Mouse (Mus musculus) thymus, postnatal 25 days (tissue): ENCODE results near the gene Dag1.
"Not testable (repeated sequence)": the region's sequence is repeated elsewhere in the genome, so short reads cannot be mapped to it uniquely, and the experiment has no call there.

ENCODE experiments used
- DNase-seq: peaks from one replicate; pipeline ENCODE4 v3.0.0; 2022

The Dag1 gene

DNA sequence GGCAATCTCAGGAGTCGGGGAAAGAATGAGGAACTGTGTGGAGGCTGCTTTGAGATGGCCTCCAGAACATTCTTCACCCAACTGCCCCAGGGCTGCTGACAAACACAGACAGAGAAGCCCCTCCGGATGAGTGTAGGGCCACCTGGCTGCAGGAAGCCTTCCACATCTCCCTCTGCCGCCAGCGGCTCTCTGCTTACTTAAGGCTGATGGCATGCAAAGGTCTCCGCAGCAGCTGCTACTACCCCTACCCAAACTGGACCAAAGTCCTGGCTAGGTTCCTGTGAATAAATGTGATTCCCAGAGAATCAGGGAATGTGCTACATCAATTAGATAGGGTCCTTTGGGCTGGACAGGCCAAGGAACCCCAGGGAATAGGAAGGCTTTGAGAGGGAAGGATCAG lies 8.9 kb upstream of the Dag1 start:
- no peak for DNase-seq

DNA sequence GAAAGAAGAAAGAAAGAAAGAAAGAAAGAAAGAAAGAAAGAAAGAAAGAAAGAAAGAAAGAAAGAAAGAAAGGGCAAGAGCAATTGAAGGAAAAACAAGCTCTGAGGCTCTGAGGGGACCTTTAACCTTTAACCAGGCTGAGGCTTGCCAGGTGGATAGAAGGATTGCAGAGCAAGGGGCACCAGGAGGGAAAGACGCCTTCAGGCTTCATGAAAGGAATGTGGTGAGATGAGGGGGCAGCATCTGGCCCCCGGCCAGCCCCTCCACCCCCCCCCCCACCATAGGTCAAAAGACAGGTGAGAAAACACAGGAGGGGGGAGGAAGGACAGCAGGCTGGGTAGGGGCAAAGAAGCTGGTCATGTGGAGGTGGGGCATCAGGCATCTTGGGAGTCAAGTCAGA lies 8.2 kb upstream of the Dag1 start:
- DNase-seq: no peak

DNA sequence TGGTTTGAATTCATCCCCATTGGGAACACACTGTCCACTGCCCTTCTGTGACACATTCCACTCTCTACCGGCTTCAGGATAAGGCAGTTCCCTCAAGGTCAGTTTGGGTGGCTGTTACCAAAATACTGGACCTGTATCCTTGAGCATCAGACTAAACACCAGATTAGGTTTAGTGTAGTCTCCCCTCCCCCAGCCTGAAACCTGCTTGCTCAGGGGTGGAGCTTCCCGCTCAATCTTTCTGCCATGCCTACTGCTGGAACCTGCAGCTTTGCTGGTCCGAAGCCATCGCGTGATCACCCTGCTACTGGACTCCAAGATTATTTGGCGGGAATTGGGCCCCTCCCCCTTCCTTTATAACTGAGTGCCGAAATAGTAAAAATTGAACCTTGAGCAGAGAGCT lies 4.9 kb upstream of the Dag1 start:
- DNase-seq: not testable (repeated sequence)

DNA sequence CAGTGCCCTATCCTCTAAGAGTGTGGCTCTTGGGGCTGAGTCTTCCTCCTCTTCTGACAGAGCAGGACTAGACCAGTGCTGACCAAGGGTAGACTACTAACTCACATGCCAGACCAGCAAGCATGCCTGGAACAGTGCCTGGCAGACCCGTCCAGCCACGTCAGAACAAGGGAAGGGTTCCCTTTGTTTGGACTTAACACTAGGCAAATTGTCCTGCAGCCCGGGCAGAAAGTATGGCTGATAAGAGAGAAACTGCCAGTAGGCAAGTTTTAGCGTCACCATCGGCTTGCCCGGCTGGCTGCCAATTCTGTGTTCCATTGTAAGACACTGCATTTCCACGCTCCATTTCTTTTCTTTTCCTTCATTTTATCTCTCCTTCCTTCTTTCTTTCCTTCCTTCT lies 3.9 kb upstream of the Dag1 start:
- DNase-seq: no peak

DNA sequence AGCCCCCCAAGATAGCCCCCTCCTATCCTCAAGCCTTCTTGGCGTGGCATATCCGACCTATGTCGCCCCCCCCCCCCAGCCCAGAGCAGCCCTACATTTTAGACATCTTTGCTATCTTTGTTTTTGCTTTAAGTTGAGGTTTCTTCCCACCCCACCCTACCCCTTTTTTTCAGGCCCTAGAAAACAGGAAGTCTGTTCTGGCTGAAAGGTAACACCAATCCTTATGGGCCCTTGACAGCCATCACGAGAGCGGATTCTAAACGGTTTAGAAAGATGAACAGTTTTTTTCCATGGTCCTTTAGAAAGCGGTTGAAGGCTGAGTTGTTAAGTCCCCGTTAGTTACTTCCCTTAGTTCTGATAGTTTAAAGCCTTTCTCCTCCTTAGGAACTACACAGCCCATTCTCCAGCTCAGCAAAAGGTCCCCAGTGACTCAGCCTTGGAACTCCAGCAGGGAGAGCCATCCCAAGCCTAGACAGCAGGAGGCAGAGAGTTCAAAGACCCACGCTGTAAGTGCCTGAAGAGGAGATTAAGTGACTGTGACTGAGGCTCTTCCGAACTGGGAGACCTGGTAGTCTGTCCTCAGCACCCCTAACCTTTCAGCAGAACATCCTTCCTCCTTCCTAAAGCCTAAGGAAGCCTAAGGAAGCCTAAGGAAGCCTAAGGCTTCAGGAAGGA lies 2.6 kb upstream of the Dag1 start:
- no peak for DNase-seq

DNA sequence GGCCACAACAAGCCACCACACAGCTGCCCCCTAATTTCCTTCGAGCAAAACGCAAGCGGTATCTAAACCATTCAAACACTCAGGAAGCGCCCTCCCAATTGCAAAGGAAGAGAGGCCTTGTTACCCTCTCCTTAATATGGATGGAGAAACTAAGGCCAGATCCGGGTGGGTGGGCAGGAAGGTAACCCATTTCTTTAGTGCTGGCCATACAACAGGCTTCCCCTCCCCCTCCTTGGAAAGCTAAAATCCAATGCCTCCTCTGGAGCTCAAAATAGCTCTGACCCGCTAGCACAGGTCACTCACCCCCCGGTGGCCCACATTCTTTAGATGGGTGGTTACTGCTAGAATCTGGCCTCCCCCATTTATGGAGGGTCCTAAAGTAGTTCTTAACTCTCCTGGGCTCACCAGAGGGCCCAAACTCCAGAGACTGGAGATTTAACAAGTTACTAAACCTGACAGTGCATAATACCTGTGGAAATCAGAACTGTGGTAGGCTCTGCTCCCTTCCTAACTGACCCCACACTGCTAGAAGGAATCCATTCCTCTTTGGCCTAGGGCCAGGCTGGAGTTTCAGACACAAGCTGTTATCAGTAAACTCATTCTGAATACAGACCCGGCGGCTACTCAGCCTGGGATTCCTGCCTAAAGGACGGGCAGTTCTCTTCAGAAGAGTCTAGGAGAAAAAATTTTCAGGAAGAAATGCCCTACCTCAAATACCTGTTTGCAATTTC lies 598 bp upstream of the Dag1 start:
- no peak for DNase-seq

DNA sequence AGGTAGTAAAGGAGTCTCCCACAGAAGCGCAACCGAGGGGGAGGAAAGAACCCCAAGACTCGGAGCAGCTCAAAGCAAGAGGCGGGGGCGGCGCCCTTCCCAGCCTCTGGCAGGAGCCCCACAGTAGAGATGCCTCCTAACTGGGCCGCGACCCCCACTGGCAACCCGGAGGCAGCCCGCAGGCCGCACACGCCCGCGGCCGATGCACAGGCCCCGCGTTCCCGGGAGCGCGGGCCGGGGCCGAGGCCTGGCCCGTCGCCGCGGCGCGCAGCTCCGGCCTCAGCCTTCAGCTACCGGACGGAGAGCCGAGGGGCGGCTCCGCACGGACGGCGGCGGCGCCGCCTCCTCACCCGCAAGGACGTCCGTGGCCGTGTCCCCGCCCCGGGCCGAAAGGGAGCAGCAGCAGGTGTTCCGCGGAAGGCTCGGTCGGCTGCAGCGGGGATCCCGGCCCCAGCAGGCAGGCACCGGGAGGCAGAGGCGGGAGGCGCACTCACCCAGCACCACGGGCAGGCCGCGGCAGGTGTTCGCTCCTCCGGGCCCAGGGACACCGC lies 552 bp downstream of the Dag1 start:
- peak; percentile 60 for DNase-seq

DNA sequence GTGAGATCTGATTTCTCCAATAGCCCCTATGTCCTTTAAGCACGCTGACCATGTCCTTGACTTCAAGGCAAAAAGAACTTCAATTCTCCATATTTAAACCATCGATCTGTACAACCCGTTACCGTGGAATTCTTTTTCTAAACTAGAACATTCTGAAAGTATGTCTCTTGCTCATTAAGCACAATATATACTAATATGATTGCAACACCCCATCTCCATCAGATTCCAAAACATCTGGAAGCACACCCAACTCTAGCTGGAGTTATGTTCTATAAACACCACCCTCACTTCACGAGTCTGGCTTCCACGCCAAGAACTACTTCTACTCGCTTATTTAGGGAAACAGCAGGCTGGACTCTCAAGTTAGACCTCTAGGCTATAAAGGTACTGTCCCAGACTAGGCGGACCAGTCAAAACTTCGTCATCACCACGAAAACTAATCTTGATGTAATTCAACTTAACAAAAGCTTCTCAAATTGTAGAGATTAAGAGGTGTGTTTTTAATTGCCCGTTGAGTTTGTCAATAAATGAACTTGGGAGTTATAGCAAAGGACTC lies 1.2 kb downstream of the Dag1 start:
- no peak for DNase-seq

DNA sequence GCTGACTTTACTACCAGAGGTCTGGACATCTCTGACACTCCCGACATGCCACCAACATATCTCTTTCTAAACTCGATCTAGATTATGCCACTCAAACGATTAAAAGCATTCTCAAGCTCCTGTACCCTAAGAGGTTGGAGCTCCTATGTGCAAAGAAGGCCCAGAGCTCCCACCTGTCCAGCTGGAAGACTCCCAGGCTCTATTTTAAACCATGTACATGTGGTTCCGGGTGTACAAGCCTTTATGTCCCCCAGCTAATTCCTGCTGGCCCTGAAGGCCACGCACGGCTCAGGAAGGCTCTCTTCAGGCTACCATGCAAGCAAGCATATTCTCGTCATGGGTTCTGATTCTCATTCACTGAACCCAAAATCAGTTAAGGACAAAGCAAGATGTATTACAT lies 1.9 kb downstream of the Dag1 start:
- no peak for DNase-seq

DNA sequence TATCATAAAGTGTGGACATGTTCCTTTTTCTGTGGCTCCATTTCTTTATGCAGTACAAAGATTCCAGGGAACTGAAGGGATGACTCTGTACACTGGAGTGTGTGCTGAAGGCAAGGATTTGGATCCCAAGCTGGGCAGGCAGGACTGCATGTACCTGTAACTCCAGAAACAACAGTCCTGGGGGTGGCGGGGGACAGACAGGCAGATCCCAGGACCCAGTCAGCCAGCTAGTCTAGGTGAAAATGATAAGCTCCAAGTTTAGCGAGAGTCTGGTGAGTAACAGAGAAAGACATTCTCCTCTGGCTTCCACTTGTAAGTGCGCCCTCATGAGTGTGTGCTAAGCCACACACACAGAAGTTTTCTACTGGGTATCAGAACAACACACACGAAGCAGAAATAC lies 3.2 kb downstream of the Dag1 start:
- no peak for DNase-seq

DNA sequence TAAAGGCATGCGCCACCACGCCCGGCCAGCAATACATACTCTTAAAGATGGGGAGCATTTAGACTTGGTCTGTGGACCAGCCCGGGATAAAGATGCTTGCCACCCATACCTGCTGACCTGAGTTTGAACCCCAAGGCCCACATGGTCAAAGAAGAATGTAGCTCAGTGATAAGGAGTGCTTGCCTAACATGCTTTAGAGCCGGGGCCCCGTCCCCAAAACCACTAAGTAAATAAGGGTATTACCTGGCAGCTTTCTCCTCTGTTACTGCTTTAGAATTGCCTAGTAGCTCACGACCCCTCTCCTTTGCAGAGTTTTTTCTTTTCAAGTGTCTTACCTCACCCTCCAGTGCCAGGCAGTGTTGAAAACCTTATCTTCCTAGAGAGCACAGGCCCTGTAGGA lies 11.0 kb downstream of the Dag1 start:
- DNase-seq: no peak

DNA sequence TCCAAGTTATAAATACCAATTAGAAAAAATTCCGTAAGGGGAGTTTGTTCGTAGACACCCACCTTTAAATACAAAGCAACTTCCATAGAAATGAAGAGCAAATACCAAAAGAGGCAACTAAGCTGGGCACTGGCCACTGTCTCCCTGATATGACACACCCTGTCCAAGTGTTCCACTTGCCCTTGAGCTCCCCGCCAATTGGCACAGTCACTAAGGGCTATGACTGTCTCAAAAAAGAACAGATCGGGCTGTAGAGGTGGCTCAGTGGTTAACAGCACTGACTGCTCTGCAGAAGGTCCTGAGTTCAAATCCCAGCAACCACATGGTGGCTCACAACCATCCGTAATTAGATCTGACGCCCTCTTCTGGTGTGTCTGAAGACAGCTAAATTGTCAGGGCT lies 11.9 kb downstream of the Dag1 start:
- DNase-seq: no peak

DNA sequence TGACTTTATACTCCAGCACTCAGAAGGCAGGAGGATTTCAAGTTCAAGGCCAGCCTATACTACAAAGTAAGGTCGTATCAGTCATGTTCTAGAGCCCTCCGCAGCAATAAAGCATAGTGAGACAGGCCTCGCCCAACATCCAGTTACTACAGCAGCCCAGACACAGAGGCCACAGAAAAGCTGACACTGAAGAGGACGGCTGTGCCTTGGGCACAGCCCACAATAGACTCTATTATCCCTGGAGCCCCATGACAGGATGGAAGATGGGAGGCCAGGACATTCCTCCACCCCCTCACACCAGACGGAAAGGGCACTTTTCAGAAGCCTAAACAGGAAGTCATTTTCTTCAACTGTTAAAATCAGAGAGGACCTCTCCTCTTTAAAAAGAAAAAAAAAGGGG lies 14.8 kb downstream of the Dag1 start:
- no peak for DNase-seq

DNA sequence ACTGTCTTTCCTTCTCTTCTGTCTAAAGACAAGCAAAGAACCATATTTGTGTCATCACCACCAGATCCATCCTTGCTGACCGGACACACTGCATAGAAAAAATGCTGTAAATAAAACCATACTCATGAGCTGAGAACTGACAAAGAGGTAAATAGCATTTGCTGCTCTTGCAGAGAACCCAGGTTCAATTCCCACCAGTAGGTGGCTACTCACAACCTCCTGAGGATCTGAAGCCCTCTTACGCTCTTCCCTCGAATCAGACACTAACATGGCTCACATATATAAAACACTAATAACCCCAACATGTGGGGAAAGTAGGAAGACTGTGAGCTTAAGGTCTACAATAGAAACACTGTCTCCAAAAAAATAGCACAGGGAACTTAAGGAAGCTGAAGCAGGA lies 18.8 kb downstream of the Dag1 start:
- peak; percentile 9 for DNase-seq

DNA sequence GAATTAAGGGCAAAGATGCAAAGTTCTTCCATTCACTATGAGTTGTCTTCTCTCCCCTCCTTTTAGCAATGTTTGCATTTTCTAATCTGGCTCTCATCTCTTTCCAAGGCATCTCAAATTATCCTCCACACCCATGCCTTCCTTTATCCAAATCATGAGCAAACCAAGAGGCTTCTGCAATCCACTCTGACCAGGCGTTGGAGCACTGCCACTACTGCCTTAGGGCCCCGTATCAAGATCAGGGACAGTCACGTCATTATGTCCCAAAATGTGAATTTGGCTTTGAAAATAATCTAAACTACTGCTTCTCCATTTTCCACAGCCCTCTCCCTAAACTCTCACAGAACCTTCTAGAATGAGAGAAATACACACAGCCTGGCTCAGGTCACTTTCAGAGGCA lies 19.2 kb downstream of the Dag1 start:
- no peak for DNase-seq

DNA sequence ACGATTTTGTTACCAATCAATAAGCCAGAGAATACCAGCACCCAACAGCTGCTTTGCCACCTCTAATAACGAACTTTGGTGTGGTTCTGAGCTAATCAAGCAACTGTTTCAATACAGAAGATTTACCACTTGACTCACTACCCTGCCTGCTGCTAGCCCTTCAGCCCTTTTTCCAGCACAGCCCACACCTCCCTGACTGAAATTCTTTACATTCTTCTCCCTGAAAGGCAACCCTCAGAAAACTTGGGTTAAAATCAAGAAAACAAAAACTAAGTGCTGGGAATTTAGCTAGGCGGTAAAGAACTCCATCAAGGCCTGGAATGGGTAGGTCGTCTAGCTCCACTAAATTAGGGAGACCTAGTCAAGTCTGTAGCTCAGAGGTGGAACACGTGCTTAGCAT lies 23.8 kb downstream of the Dag1 start:
- no peak for DNase-seq

DNA sequence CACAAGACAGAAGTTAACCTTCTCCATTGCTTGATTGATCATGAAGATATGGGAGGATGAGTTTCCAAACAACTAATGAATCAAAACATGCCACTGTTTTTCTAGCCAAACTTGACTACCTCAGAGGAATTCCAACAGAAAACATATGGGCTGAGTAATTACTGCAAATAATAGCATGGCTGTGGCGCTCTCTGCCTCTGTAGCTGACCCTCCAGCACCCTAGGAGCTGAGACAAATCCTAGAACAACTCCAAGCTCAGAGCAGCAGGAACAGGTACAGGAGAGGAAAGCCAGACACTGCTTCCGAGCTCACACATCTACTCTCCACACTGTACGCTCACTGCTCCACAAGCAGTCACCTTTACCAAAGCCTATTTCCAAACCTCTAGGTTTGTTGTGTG lies 24.9 kb downstream of the Dag1 start:
- no peak for DNase-seq

DNA sequence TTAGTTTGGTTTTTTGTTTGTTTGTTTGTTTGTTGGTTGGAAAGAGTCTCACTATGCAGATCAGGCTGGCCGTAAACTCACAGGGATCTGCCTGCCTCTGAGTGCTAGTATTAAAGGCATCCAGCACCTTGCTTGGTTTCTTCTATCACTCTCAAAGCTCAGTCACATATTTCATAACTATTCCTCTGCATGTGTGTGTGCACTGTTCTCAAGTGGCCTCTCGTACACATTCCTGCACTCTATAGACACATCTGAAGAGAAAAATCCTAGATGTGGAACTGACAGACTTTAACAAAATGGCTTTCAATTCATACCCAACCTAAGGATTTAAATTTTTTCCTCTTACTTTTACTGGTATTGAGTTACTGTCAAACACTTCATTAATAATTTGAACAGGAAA lies 25.4 kb downstream of the Dag1 start:
- DNase-seq: no peak

DNA sequence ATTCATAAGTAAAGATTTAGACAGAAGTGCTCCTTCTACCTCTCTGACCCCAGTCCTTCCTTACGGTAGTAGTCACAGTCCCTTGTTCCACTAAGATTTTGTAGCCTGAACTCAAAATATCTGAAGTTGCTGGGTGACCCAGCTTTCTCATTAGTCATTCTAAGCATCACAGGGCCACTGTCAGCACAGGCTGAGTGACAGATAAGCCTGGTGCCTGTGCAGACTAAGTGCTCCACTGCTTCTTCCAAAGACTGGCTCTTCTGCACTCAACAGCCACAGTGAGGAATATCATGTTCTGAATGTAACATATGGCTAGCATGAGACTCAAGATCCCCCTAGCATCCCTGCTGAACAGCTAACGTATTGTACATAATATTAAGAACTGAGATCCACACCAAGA lies 29.1 kb downstream of the Dag1 start:
- DNase-seq: no peak

DNA sequence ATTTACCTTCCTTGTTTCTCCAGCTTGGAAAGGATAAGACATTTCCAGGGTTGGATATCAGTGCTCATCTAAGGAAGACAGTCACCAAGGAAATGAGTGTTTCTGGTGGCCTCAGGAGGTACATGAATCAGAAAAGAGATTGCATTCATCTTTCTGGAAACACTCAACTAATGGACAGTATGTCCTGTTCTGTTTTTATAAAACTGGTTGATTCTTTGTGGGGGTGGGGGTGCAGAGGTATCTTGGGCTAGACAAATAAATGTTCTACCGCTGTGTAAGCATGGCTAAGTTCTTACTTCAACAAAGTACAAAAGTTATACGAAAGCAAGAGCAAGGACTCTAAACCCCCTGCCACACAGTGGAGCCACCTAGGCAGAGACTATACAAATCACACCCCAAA lies 30.9 kb downstream of the Dag1 start:
- DNase-seq: no peak

DNA sequence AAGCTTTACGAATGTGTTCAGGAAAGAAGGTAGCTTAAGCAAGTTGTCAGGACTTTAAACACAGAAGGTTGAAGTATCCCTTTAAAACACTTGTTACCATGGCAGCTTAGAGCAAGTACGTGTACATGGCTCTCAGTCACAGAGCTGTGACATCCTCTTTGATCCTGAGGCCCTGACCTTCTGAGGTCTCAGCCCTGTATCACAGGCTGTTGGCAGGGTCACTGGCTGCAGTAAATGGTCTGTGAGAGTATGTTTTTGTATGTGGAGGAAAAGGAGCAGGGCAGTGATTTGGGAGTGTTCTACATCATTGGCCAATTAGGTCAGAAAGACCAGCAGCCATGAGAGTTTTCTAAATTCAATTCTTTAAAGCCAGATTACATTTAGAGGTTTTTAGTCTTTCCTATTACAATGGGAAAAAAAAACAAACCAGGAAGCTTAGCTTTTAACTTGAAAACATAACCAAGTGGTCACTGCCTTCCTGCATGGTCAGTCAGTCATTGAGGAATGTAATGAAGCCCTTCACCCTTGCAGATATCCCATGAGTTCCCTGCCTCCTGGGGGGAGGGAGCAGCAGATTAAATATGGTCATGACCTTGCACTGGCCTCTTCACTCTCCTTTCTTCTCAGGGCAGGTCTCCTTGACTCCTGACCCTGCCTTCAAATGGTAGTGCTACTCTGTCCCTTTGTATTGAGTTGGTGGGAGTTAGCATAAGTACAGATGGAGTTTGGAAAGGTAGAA lies 35.7 kb downstream of the Dag1 start:
- no peak for DNase-seq

DNA sequence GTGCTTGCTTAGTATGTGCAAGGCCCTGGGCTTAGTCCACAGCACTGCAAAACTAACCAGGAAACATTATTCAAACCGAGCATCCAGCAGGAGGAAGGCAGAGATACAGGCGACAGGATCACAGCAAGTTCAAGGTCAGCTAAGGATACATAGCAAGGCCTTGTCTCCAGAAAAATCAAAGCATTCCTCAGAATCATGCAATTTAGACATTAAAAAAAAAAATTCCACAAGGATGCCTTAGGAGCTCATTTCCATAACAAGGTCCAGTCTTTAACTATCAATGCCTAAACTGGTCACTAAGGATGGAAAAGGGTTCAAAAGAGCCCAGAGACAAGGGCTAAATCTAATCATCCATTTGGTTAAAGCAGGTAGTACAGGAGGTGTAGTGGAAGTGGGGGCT lies 38.6 kb downstream of the Dag1 start:
- no peak for DNase-seq

DNA sequence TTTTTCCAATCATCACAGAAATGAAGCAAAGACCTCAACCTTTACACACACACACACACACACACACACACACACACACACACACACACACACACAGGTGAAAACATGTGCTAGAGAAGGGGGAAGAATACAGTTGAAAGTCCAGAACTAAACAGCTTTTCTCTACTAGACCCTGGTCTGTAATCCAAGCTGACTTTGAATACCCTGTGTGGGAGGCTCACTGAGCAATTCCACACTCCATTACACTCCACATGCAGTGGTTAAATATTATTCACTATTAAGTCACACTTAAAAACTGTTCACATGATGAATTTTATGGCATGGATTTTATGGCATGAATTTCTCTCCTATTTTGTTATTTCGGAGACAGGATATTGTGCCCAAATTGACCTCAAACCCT lies 40.1 kb downstream of the Dag1 start:
- no peak for DNase-seq

DNA sequence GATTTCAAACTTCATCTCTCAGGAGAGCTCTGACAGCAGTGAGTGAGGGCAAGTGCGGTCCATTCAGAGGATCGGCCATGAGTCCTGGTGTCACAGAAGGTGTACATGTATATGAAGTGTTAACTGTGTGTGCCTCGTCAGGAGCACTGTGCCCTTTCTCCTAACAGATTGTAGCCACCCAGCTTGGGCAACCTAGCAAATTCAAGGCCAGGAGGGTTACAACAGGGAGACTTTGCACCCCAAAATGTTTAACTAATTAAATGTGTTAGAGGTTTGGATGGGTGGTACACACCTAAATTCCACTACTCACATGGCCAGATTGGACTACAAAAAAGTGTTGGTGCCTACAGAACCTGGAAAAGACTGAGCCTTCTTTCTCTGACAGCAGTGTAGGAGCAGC lies 42.2 kb downstream of the Dag1 start:
- DNase-seq: no peak
